Mouse (Mus musculus) left cerebral cortex, adult 2 months (tissue): ENCODE measurements around the gene Ptpn1. TPM values are rescaled to one million over a fixed set of nuclear protein-coding genes. Genes with fewer than 3 reads are reported as not detected.

Source experiments
- DNase-seq, 2 experiments: peaks; one replicate each; pipeline ENCODE4 v3.0.0; 2021 to 2022; ENCODE audit warnings: low spot score in 2 of 2, mixed read lengths in 1 of 2; ENCODE audit errors: extremely low spot score in 1 of 2
- H3K27ac ChIP-seq: fragments of 200-600 bp; 2 replicates; pipeline ENCODE4 v1.8.1; 2022
- H3K4me3 ChIP-seq: fragments of 200-600 bp; 2 replicates; pipeline ENCODE4 v1.8.1; 2022
- CTCF ChIP-seq: fragments of 200-600 bp; IDR thresholded peaks from 2 replicates; pipeline ENCODE4 v1.8.1; 2022; ENCODE audit warnings: antibody characterized with exemption, mild to moderate bottlenecking, moderate library complexity
- intact Hi-C: fragments of 180-260 bp; cut with DNase I; formaldehyde crosslinking; loops from one replicate; pipeline ENCODE4 v1.15.1; 2025
- total RNA-seq, 2 experiments: library from RNA; stranded (reverse); gene quantifications; 2 replicates each; pipeline ENCODE4 v1.2.3; 2021

Gene Ptpn1
- total RNA-seq, 2 experiments from 2014 or later, result 52.0 to 69.0 TPM

DNA sequence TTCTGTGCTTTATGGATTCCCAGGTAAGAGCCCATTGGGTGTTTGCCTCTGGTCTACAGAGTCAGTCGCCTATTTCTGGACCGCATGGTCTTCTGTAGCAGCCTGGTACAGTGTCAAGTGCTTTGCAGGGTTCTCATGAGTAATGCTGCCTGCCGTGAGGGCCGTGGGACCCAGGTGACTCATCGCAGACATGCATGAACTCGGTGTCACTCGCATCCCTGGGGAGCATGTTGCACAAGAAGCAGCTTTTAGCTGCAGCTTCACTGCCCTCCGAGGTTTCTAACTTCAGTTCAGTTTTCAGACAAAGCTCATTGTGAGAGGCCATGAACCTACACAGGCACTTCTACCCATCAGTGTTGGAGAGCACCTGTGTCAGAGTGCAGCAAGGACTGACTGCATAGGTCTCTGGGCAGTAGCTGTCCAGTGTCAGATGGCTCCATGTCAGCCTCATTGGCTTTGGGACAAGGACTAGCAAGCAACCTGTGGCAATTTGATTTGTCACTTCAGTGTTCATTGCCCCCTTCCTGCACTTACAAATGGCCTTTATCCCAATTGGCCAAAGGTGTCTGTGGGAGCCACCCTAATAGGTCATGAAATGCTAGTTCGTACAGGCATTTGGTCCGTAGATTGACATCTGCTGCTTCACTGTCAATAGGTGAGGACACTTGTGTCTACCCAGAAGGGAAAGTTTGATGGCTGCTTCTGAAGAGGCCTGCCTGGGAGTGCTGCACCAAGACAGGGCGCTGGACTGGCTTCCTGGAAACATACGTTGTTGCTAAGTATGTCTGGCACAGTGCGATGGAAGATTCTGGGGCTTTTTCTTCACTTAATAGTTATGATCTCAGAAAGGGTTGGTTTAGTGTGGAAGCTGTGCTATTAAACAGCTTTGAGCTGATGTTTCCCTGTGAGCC is 19.7 kb downstream of the Ptpn1 start:
- intact Hi-C loops, result no loop called here
- no peak for TF ChIP-seq CTCF
- DNase-seq, result no peak

DNA sequence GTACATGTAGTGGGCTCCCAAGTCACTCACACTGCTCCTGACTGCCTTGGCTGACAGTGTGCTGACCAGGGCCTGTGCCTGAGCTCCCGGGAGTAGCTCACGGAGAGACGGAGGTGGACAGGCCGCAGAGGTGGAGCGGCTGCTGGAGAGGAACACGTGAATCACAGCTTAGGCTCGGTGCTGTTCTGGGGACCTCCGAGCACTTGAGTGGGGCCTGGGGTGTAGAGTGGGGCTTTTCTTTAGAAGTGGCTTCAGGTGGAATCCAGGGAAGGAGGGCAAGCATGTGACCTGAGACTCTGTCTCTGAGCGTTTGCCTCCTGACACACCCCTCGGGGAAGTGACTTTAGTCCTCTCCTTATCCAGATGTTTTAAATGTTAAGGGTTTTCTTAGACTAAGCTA is 22.0 kb downstream of the Ptpn1 start:
- Histone ChIP-seq H3K27ac (no peak overlapping the region), H3K4me3 (no peak overlapping the region)
- intact Hi-C loops, result no loop called here
- no peak for TF ChIP-seq CTCF
- DNase-seq, result no peak

More for the DNA sequence above, 19.7 kb downstream of the Ptpn1 start:
- Histone ChIP-seq H3K4me3 (no peak overlapping the region), H3K27ac (no peak overlapping the region)

DNA sequence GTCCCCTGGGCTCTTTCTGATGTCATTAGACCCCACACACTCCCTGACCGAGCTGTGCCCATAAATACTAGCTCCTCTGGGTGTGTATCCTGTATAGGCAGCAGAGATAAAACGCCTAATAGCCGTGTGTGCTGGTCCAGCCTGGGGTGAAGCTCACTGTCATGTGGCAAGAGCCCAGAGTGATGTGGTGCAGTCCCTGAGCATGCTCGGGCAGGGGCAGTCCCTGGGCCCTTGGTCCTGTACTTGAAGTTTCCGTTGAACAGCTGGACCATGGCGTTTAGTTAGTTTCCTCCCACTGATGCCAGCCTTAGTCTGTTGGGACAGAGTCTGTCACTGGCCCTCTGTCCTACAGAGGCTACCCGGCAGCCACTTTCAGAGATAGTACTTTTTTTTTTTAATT is 23.1 kb downstream of the Ptpn1 start:
- intact Hi-C loops, result no loop called here

DNA sequence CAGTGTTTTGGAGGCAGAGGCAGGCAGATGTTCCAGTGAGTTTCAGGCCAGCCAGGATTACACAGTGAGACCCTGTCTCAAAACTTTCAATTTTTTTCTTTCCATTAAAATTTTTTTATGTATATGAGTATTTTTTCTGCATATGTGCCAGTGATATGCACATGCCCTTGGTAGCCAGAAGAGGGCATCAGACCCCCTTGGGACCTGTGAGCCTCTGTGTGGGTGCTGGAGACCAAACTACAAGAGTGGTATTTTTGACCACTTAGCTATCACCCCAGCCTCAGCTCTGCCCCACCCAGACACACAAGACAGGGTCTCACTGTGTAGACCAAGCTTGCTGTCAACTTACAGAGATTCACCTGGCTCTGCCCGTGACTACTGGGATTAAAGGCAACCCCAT is 25.7 kb downstream of the Ptpn1 start:
- H3K4me3 ChIP-seq, result no peak overlapping the region
- no peak for DNase-seq
- TF ChIP-seq CTCF, result peak; percentile 34
- intact Hi-C loops, result no loop called here
- H3K27ac ChIP-seq, result no peak overlapping the region

More for the DNA sequence above, 23.1 kb downstream of the Ptpn1 start:
- Histone ChIP-seq H3K4me3 (no peak overlapping the region), H3K27ac (no peak overlapping the region)
- no peak for TF ChIP-seq CTCF
- no peak for DNase-seq

DNA sequence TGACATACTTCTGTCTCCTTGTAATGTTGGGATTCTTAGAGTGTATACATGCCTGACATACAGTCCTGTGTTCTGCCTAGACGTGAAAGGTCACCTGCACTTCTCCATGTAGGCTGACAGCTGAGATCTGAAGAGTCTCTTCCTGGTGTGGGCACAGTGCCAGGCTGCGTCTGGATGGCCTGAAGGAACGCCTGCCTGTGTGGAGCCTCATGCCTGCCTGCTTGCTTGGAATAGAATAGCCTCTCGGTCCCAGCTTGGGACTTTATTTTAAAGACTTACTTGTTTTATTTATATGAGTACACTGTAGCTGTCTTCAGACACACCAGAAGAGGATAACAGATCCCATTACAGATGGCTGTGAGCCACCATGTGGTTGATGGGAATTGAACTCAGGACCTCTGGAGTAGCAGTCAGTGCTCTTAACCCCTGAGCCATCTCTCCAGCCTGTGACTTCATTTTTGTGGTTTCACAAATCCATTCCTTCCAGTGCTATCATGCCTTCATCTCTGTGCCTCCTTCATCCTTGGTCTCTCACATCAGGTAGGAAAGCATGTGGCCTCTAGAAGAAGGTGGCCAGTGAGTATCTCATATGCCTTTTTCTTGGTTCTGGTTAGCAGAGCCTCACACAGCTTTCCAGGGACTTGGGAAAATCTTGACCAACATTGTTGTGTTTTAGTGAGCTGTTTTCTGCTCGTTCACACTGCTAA is 26.4 kb downstream of the Ptpn1 start:
- H3K4me3 ChIP-seq, result no peak overlapping the region
- intact Hi-C loops, result no loop called here
- TF ChIP-seq CTCF, result no peak
- 0 out of 2 replicates have a peak overlapping the region, but pooled peaks have one; percentile 36 for H3K27ac ChIP-seq
- DNase-seq, result no peak

DNA sequence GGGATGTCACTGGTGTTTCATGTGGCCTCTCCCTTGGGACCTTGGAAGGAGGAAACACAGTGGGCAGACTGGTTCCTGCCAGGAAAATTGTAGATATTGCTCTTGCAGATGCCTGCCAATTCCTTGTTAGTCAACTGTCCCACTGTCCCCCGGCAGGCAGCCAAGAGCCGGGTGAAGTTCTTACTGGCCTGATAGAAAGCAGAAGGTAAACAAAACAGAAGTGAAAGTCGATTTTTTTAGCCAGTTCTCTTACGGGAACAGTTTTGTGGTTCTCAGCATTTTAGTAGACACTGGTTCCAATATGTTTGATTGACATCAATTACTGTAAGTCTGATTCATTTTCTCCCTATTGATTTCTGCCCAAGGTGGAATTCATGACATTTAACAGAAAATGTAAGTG is 27.0 kb downstream of the Ptpn1 start:
- H3K27ac ChIP-seq, result peak overlapping the region; percentile 56; the same call in 1 of the 2 replicates
- H3K4me3 ChIP-seq, result no peak overlapping the region
- intact Hi-C loops, result no loop called here
- no peak for TF ChIP-seq CTCF
- DNase-seq, result no peak

DNA sequence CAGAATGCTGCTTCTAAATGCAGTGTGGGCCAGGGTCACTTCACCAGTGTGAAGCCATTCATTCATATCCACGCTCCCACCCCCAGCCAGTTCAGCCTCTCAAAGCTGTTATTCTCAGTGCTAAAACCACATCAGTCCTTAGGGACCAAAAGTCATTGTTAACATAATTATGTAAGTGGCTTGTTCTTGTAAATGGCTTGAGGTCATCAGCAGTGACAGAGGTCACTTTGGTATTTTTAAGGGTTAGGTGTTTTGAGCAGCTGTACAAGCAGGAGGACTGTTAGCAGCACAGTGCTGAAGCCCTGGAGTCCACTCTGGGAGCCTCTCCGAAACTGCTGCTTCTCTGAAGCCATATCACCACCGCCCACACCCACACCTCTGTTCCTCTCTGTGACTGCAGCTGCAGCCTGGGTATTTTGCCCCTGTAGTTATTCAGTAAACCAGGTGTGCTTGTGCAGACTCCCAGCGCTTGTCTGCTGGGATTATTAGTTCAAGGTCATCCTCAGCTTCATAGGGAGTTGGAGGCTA is 27.6 kb downstream of the Ptpn1 start:
- DNase-seq, result no peak

DNA sequence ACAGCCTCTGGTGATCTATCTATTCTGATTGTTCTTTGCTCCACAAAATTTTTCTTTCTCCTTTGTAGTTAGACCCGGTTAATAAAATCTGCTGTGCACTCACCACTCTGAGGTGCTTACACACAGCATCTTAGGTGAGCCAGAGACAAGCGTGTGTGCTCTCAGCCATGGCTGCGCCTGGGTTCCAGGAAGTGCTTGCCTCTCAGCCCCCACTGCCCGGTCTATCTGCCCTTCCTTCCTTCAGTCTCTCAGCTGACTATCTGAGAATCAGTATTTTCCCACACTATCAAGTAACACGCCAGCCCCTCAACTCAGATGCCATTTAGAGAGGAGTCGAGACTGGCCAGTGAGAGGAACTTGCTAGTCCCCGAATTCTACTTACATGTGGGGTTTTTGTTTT is 28.1 kb downstream of the Ptpn1 start:
- DNase-seq, result no peak
- H3K4me3 ChIP-seq, result no peak overlapping the region
- TF ChIP-seq CTCF, result no peak
- intact Hi-C loops, result no loop called here
- H3K27ac ChIP-seq, result peak overlapping the region; percentile 56; the same call in 1 of the 2 replicates

More for the DNA sequence above, 27.6 kb downstream of the Ptpn1 start:
- peak overlapping the region; percentile 56 for H3K27ac ChIP-seq
- no peak overlapping the region for H3K4me3 ChIP-seq
- TF ChIP-seq CTCF, result no peak
- intact Hi-C loops, result no loop called here

DNA sequence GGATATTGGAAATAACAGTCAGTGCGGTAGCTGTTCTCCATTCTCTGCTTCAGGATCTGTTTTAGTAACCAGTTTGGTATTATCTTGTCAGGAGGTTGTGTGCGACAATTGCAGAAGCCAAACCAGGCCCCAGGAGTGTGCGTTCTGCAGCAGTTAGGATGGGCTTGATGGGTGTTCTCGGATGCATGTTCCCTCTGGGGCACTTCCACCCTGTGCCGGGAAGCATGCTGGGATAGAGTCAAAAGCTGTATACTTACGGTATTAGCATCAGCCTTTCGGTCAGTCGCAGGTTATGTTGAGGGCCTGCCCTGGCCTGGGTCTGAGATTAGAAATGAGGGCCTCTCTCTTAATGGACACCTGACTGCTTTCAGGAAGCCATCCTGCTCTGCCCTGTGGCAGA is 28.7 kb downstream of the Ptpn1 start:
- intact Hi-C loops, result no loop called here
- no peak overlapping the region for H3K4me3 ChIP-seq
- H3K27ac ChIP-seq, result no peak overlapping the region
- no peak for DNase-seq
- TF ChIP-seq CTCF, result no peak

DNA sequence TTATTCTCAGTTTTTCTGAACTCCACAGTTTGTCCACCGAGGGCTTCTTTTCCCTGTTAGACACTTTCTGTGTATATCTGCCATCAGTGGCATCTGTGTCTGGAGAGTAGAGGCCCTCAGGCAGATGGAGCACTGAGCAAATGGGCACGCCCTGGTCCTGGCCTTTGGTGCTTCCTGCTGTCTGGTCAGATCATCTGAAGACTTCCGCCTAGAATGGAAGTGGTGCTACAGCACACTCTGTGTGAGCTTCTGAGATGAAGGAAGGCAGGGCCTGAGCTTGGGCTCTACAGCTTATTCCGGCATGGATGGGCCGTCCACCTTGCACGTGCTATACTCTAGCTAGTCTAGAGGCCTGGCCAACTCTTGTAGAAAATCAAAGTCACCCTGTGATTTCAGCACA is 30.5 kb downstream of the Ptpn1 start:
- peak overlapping the region; percentile 5; the same call in 1 of the 2 replicates for H3K27ac ChIP-seq
- intact Hi-C loops, result loop anchor here (2.0 kb wide), 1 partner anchor 30 kb away; the partner anchor contains the start of gene Ptpn1
- TF ChIP-seq CTCF, result no peak
- no peak for DNase-seq
- H3K4me3 ChIP-seq, result no peak overlapping the region

DNA sequence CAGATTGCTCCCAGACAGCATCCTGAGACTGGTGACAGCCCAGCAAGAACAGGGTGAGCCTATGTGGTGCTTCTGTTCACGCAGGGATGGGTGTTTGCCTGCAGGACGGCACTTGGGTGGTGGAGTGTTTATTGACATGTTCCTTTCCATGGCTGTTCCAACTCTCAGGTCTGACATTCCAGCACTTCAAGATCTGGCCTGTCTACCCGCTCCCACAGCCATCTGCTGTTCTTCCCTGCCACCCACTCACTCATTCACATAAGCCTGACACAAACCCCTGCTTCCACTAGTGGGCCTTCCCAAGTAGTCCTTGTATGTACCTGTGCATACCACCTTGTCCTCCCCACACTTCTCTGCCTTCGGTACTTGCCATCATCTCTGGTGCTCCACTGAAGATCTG is 31.3 kb downstream of the Ptpn1 start:
- intact Hi-C loops, result loop anchor here (2.0 kb wide), 1 partner anchor 30 kb away; the partner anchor contains the start of gene Ptpn1
- Histone ChIP-seq H3K27ac (no peak overlapping the region; the same call in 1 of the 2 replicates), H3K4me3 (no peak overlapping the region)
- no peak; the same call in 1 of the 2 replicates for TF ChIP-seq CTCF
- DNase-seq, result peak in 1 of 2 experiments; percentile 32
